Mouse (Mus musculus) hindbrain, embryonic 15.5 days (tissue): ENCODE data around the gene Cnot10. TPM values are rescaled to one million over a fixed set of nuclear protein-coding genes. Genes with fewer than 3 reads are reported as not detected.

ENCODE experiments used
- ATAC-seq: fragments of 200-750 bp; cut with Nextera tagmentation; 2 replicates; pipeline ENCODE4 v1.8.0; 2017; ENCODE audit warnings: low read depth, moderate number of reproducible peaks, moderate TSS enrichment; ENCODE audit not compliant: low FRiP score
- H3K27ac ChIP-seq: fragments of 300-500 bp; sonication (generic); replicated peaks from 2 replicates; pipeline ENCODE4 v1.5.1; 2015; ENCODE audit warnings: mild to moderate bottlenecking, inconsistent platforms
- H3K27me3 ChIP-seq: fragments of 300-500 bp; sonication (generic); 2 replicates; pipeline ENCODE4 v1.6.1; 2015; ENCODE audit warnings: control low read depth, inconsistent platforms
- H3K36me3 ChIP-seq: fragments of 300-500 bp; sonication (generic); 2 replicates; pipeline ENCODE4 v1.6.1; 2015; ENCODE audit warnings: control low read depth, inconsistent platforms
- H3K4me1 ChIP-seq: fragments of 300-500 bp; sonication (generic); replicated peaks from 2 replicates; pipeline ENCODE4 v1.6.1; 2015; ENCODE audit warnings: control low read depth, inconsistent platforms
- H3K4me2 ChIP-seq: fragments of 300-500 bp; sonication (generic); 2 replicates; pipeline ENCODE4 v1.6.1; 2015; ENCODE audit warnings: moderate library complexity, mild to moderate bottlenecking, inconsistent platforms
- H3K4me3 ChIP-seq: fragments of 300-500 bp; sonication (generic); 2 replicates; pipeline ENCODE4 v1.5.1; 2015; ENCODE audit warnings: mild to moderate bottlenecking, inconsistent platforms
- H3K9ac ChIP-seq: fragments of 300-500 bp; sonication (generic); 2 replicates; pipeline ENCODE4 v1.6.1; 2015; ENCODE audit warnings: inconsistent platforms
- H3K9me3 ChIP-seq: fragments of 300-500 bp; sonication (generic); 2 replicates; pipeline ENCODE4 v1.6.1; 2016; ENCODE audit warnings: control low read depth, inconsistent platforms
- WGBS: fragments of 180-500 bp; shearing (Covaris S2); methylation state at CpG from one replicate; pipeline ENCODE4 v1.1.7; 2015; 5-methylcytosine and 5-hydroxymethylcytosine counted together
- polyA plus RNA-seq: library from polyadenylated mRNA; unstranded; fragments of >200 nt; fragmentation: Nextera tagmentation; extraction: Ambion mirVana; gene quantifications from 2 replicates; pipeline ENCODE4 v1.2.1, GENCODE M21; 2015

Cnot10 gene
- 50.2 and 53.2 TPM in 2 replicates for polyA plus RNA-seq

- Histone ChIP-seq H3K4me1 (peaks cover 26% of the 10 kb centered on the region), H3K27me3 (peaks cover 26% of the 10 kb centered on the region), H3K9ac (peak within 1 kb of the TSS; percentile 84), H3K4me3 (peak within 1 kb of the TSS; percentile 60), H3K4me2 (peak within 1 kb of the TSS; percentile 95), H3K27ac (peak within 1 kb of the TSS; percentile 84), H3K9me3 (no peaks in the 10 kb centered on the region), H3K36me3 (0 out of 2 replicates have a peak, but pooled peaks cover 4% of the 10 kb centered on the region)
- peak; percentile 97 for ATAC-seq
- WGBS, result 3% methylated on average over 51 of the region's 51 CpGs
These were observed at the start of gene Cnot10 for GRCm38 (mm10) chr9:114639839-114640646. TSS of gene Cnot10 (minus strand) at chr9:114640184.

- H3K27ac ChIP-seq, result peak overlapping the region; percentile 97
- no peaks in the 10 kb centered on the region for H3K27me3 ChIP-seq
- peak overlapping the region; percentile 95 for H3K4me3 ChIP-seq
- H3K9ac ChIP-seq, result peak overlapping the region; percentile 97
- peaks cover 39% of the 10 kb centered on the region for H3K4me1 ChIP-seq
- H3K9me3 ChIP-seq, result no peaks in the 10 kb centered on the region
- ATAC-seq, result peak; percentile 65
- peaks cover 22% of the 10 kb centered on the region for H3K36me3 ChIP-seq
- under 1% methylated on average over 43 of the region's 50 CpGs for WGBS
- peak overlapping the region; percentile 68 for H3K4me2 ChIP-seq
These were observed 49.0 kb upstream of the Cnot10 start for GRCm38 (mm10) chr9:114688953-114689407.

- Histone ChIP-seq H3K9ac (peak within 1 kb of the TSS; percentile 97), H3K4me1 (peaks cover 39% of the 10 kb centered on the region), H3K27me3 (no peaks in the 10 kb centered on the region), H3K4me2 (peak within 1 kb of the TSS; percentile 68), H3K4me3 (peak within 1 kb of the TSS; percentile 95), H3K27ac (peak within 1 kb of the TSS; percentile 97), H3K36me3 (peaks cover 16% of the 10 kb centered on the region), H3K9me3 (no peaks in the 10 kb centered on the region)
- ATAC-seq, result peak; percentile 96
- WGBS, result under 1% methylated on average over 57 of the region's 57 CpGs
These were observed 48.4 kb upstream of the Cnot10 start, which contains the start of gene Dync1li1 for GRCm38 (mm10) chr9:114688252-114688952. TSS of gene Dync1li1 (plus strand) at chr9:114688790.

- Histone ChIP-seq H3K4me2 (peak overlapping the region; percentile 68), H3K27ac (peak overlapping the region; percentile 97; the same call in 1 of the 2 replicates), H3K4me1 (peaks cover 39% of the 10 kb centered on the region), H3K27me3 (no peaks in the 10 kb centered on the region), H3K9ac (peak overlapping the region; percentile 97), H3K4me3 (peak overlapping the region; percentile 95), H3K36me3 (peaks cover 10% of the 10 kb centered on the region), H3K9me3 (no peaks in the 10 kb centered on the region)
- WGBS, result 71% methylated on average over 13 of the region's 13 CpGs
- ATAC-seq, result no peak
These were observed 47.7 kb upstream of the Cnot10 start for GRCm38 (mm10) chr9:114687639-114688038.

GRCm38 (mm10) chr9:114686245-114686644, 46.3 kb upstream of the Cnot10 start:
- Histone ChIP-seq H3K27ac (no peak overlapping the region), H3K4me2 (no peak overlapping the region), H3K9me3 (no peaks in the 10 kb centered on the region), H3K27me3 (no peaks in the 10 kb centered on the region), H3K4me1 (peaks cover 28% of the 10 kb centered on the region), H3K9ac (no peak overlapping the region), H3K36me3 (no peaks in the 10 kb centered on the region; the same call in 1 of the 2 replicates), H3K4me3 (no peak overlapping the region)
- WGBS, result 92% methylated on average over 7 of the region's 7 CpGs
- no peak for ATAC-seq

- 82% methylated on average over 4 of the region's 4 CpGs for WGBS
- Histone ChIP-seq H3K9me3 (no peaks in the 10 kb centered on the region), H3K27me3 (no peaks in the 10 kb centered on the region), H3K27ac (no peak overlapping the region), H3K36me3 (no peaks in the 10 kb centered on the region), H3K4me1 (peaks cover 2% of the 10 kb centered on the region; the same call in 1 of the 2 replicates), H3K4me3 (no peak overlapping the region), H3K9ac (no peak overlapping the region), H3K4me2 (no peak overlapping the region)
- no peak for ATAC-seq
These were observed 42.2 kb upstream of the Cnot10 start for GRCm38 (mm10) chr9:114682193-114682592.

GRCm38 (mm10) chr9:114680531-114680930, 40.5 kb upstream of the Cnot10 start:
- Histone ChIP-seq H3K4me2 (no peak overlapping the region), H3K4me3 (no peak overlapping the region), H3K27me3 (no peaks in the 10 kb centered on the region), H3K4me1 (no peaks in the 10 kb centered on the region), H3K9me3 (no peaks in the 10 kb centered on the region), H3K9ac (no peak overlapping the region), H3K36me3 (no peaks in the 10 kb centered on the region), H3K27ac (no peak overlapping the region)
- ATAC-seq, result no peak
- 84% methylated on average over 6 of the region's 6 CpGs for whole genome bisulfite sequencing

- no peaks in the 10 kb centered on the region for H3K27me3 ChIP-seq
- H3K36me3 ChIP-seq, result no peaks in the 10 kb centered on the region
- no peak overlapping the region for H3K4me2 ChIP-seq
- ATAC-seq, result no peak
- no peak overlapping the region for H3K9ac ChIP-seq
- H3K9me3 ChIP-seq, result no peaks in the 10 kb centered on the region
- no peak overlapping the region for H3K27ac ChIP-seq
- no peak overlapping the region for H3K4me3 ChIP-seq
- WGBS, result 76% methylated on average over 5 of the region's 5 CpGs
- no peaks in the 10 kb centered on the region for H3K4me1 ChIP-seq
These were observed 40.0 kb upstream of the Cnot10 start for GRCm38 (mm10) chr9:114679944-114680343.

GRCm38 (mm10) chr9:114678576-114678975, 38.6 kb upstream of the Cnot10 start:
- WGBS, result 84% methylated on average over 5 of the region's 5 CpGs
- ATAC-seq, result no peak

GRCm38 (mm10) chr9:114673626-114674025, 33.6 kb upstream of the Cnot10 start:
- H3K36me3 ChIP-seq, result no peaks in the 10 kb centered on the region
- no peak overlapping the region for H3K9ac ChIP-seq
- WGBS, result 53% methylated on average over 2 of the region's 2 CpGs
- ATAC-seq, result no peak
- peak overlapping the region; percentile 75 for H3K27ac ChIP-seq
- H3K4me1 ChIP-seq, result peaks cover 18% of the 10 kb centered on the region; the same call in 1 of the 2 replicates
- H3K4me2 ChIP-seq, result peak overlapping the region; percentile 52
- H3K9me3 ChIP-seq, result no peaks in the 10 kb centered on the region
- H3K27me3 ChIP-seq, result no peaks in the 10 kb centered on the region
- H3K4me3 ChIP-seq, result no peak overlapping the region; the same call in 1 of the 2 replicates

More at GRCm38 (mm10) chr9:114678576-114678975, 38.6 kb upstream of the Cnot10 start:
- H3K27ac ChIP-seq, result no peak overlapping the region
- H3K4me2 ChIP-seq, result no peak overlapping the region
- no peaks in the 10 kb centered on the region for H3K9me3 ChIP-seq
- H3K36me3 ChIP-seq, result no peaks in the 10 kb centered on the region
- no peak overlapping the region for H3K4me3 ChIP-seq
- no peaks in the 10 kb centered on the region for H3K27me3 ChIP-seq
- no peak overlapping the region for H3K9ac ChIP-seq
- peaks cover 4% of the 10 kb centered on the region; the same call in 1 of the 2 replicates for H3K4me1 ChIP-seq

GRCm38 (mm10) chr9:114672703-114673561, 32.9 kb upstream of the Cnot10 start:
- Histone ChIP-seq H3K9me3 (no peaks in the 10 kb centered on the region), H3K27me3 (no peaks in the 10 kb centered on the region), H3K4me2 (peak overlapping the region; percentile 52), H3K4me3 (peak overlapping the region; percentile 23), H3K27ac (peak overlapping the region; percentile 75), H3K36me3 (no peaks in the 10 kb centered on the region), H3K4me1 (peaks cover 18% of the 10 kb centered on the region; the same call in 1 of the 2 replicates), H3K9ac (peak overlapping the region; percentile 34)
- 4% methylated on average over 24 of the region's 24 CpGs for WGBS
- ATAC-seq, result peak; percentile 81
